Mouse (Mus musculus): ENCODE measurements around the gene Zdhhc20. TPM values are rescaled to one million over a fixed set of nuclear protein-coding genes. Genes with fewer than 3 reads are reported as not detected.
"Not testable (repeated sequence)": the region's sequence is repeated elsewhere in the genome, so short reads cannot be mapped to it uniquely, and the experiment has no call there.

The Zdhhc20 gene
- polyA plus RNA-seq, 1 experiment from 2014 or later: 36.5 TPM

DNA sequence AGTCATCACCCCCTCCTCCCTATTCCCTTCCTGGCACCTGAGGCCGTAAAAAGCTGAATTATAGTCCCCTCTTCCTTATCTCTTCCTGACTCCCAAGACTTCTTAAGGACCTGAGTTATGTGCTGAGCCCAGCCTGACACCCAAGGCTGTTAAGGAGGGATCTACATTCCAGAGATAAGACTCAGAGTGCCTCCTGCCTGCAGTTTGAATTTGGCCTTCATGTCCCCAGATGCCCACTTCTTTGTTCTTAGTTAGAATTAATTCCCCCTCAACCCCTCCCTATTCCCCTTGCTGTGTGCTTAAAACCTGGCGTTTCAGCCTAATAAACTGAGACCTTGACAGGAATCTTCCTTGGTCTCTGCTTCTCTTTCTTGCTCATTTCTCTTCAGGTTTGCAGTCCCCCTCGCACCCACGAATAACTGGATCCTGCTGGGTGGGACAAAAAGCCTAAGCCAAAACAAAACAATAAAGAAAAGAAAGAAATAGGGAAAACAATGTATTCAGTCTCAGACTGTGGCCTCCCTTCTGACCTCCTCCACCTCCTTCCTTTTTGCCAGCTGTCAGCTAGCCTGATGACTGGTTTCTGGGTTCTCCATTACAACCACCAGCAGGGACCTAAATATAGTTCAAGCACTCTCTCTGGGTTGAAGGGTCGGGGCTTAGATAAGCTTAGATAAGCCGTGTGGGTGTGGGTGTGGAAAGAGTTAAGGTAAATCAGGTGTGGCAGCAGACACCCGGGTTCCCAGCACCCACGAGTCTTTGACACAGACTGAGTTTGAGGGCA lies 6.2 kb upstream of the Zdhhc20 start:
- ATAC-seq (ENCODE audit: low FRiP score); H3K9me3 ChIP-seq (ENCODE audit: control insufficient read depth, low read length); H3K27ac ChIP-seq; H3K27me3 ChIP-seq (ENCODE audit: control insufficient read depth, insufficient read depth, low read length); H3K9ac ChIP-seq; H3K4me3 ChIP-seq (replicated peaks; ENCODE audit: low read length); H3K36me3 ChIP-seq (replicated peaks; ENCODE audit: control insufficient read depth, insufficient read depth); H3K4me1 ChIP-seq (replicated peaks; ENCODE audit: control insufficient read depth, insufficient read depth, low read length); H3K4me2 ChIP-seq (replicated peaks); DNase-seq (ENCODE audit: low spot score): not testable (repeated sequence)
- 52% methylated on average over 8 of the region's 8 CpGs for WGBS

GRCm38 (mm10) chr14:57894346-57894745 lies 4.3 kb upstream of the Zdhhc20 start:
- Histone ChIP-seq H3K27ac (no peak overlapping the region), H3K4me2 (replicated peaks) (no peak overlapping the region), H3K36me3 (replicated peaks; ENCODE audit: control insufficient read depth, insufficient read depth) (no peaks in the 10 kb centered on the region), H3K27me3 (ENCODE audit: control insufficient read depth, insufficient read depth, low read length) (no peaks in the 10 kb centered on the region), H3K4me3 (replicated peaks; ENCODE audit: low read length) (no peak overlapping the region), H3K4me1 (replicated peaks; ENCODE audit: control insufficient read depth, insufficient read depth, low read length) (no peaks in the 10 kb centered on the region), H3K9ac (no peak overlapping the region), H3K9me3 (ENCODE audit: control insufficient read depth, low read length) (no peaks in the 10 kb centered on the region)
- ATAC-seq (ENCODE audit: low FRiP score) (no peak), DNase-seq (ENCODE audit: low spot score) (no peak)
- 95% methylated on average over 2 of the region's 2 CpGs for WGBS

- 97% methylated on average over 1 of the region's 1 CpGs for WGBS
- H3K27ac ChIP-seq: no peak overlapping the region
- peaks cover 11% of the 10 kb centered on the region for H3K4me1 ChIP-seq (replicated peaks; ENCODE audit: control insufficient read depth, insufficient read depth, low read length)
- H3K4me3 ChIP-seq (replicated peaks; ENCODE audit: low read length): no peak overlapping the region
- no peaks in the 10 kb centered on the region for H3K36me3 ChIP-seq (replicated peaks; ENCODE audit: control insufficient read depth, insufficient read depth)
- H3K9me3 ChIP-seq (ENCODE audit: control insufficient read depth, low read length): no peaks in the 10 kb centered on the region
- H3K9ac ChIP-seq: no peak overlapping the region
- H3K4me2 ChIP-seq (replicated peaks): no peak overlapping the region
- ATAC-seq (ENCODE audit: low FRiP score) (no peak), DNase-seq (ENCODE audit: low spot score) (no peak)
- no peaks in the 10 kb centered on the region for H3K27me3 ChIP-seq (ENCODE audit: control insufficient read depth, insufficient read depth, low read length)
These were observed 2.9 kb upstream of the Zdhhc20 start for GRCm38 (mm10) chr14:57892961-57893360.

DNA sequence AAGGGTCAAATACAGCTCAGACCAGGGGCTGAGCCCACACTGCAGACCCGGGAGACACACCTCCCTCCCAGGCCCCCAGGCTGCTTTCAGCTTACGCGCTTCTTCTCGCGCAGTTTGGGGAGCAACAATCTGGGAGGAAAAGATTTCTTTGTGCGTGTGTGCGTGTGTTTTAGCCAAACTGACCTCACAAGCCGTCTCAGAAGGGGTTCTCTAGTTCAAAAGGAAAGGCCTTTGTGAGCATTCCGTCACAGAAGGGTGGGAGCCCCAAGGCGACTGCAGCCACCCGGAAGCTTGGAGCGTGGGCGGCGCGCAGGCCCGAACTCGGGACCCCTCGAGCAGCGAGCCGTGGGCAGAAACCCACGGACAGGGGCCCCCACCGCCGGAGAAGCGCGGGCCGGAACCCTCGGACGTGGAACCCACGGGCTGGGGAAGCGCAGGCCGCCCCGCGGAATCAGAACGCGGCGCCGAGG lies 500 bp downstream of the Zdhhc20 start:
- Histone ChIP-seq H3K27me3 (ENCODE audit: control insufficient read depth, insufficient read depth, low read length) (no peaks in the 10 kb centered on the region), H3K27ac (peak overlapping the region; percentile 90), H3K4me1 (replicated peaks; ENCODE audit: control insufficient read depth, insufficient read depth, low read length) (peaks cover 23% of the 10 kb centered on the region), H3K9ac (peak overlapping the region; percentile 94), H3K36me3 (replicated peaks; ENCODE audit: control insufficient read depth, insufficient read depth) (no peaks in the 10 kb centered on the region), H3K4me2 (replicated peaks) (peak overlapping the region; percentile 66), H3K9me3 (ENCODE audit: control insufficient read depth, low read length) (no peaks in the 10 kb centered on the region), H3K4me3 (replicated peaks; ENCODE audit: low read length) (peak overlapping the region; percentile 95)
- under 1% methylated on average over 37 of the region's 37 CpGs for WGBS
- DNase-seq (ENCODE audit: low spot score) (peak; percentile 70), ATAC-seq (ENCODE audit: low FRiP score) (peak; percentile 52)

- no peak overlapping the region for H3K9ac ChIP-seq
- H3K4me2 ChIP-seq (replicated peaks): 0 out of 2 replicates have a peak overlapping the region, but pooled peaks have one; percentile 1
- H3K27me3 ChIP-seq (ENCODE audit: control insufficient read depth, insufficient read depth, low read length): no peaks in the 10 kb centered on the region
- no peaks in the 10 kb centered on the region for H3K9me3 ChIP-seq (ENCODE audit: control insufficient read depth, low read length)
- H3K4me3 ChIP-seq (replicated peaks; ENCODE audit: low read length): no peak overlapping the region
- H3K36me3 ChIP-seq (replicated peaks; ENCODE audit: control insufficient read depth, insufficient read depth): no peaks in the 10 kb centered on the region
- DNase-seq (ENCODE audit: low spot score) (no peak), ATAC-seq (ENCODE audit: low FRiP score) (no peak)
- peaks cover 23% of the 10 kb centered on the region for H3K4me1 ChIP-seq (replicated peaks; ENCODE audit: control insufficient read depth, insufficient read depth, low read length)
- H3K27ac ChIP-seq: no peak overlapping the region
- 71% methylated on average over 8 of the region's 8 CpGs for WGBS
These were observed 2.9 kb downstream of the Zdhhc20 start for GRCm38 (mm10) chr14:57887171-57887570.

- 96% methylated on average over 2 of the region's 2 CpGs for WGBS
- no peak overlapping the region for H3K27ac ChIP-seq
- H3K4me3 ChIP-seq (replicated peaks; ENCODE audit: low read length): no peak overlapping the region
- no peaks in the 10 kb centered on the region for H3K27me3 ChIP-seq (ENCODE audit: control insufficient read depth, insufficient read depth, low read length)
- H3K36me3 ChIP-seq (replicated peaks; ENCODE audit: control insufficient read depth, insufficient read depth): no peaks in the 10 kb centered on the region
- H3K4me2 ChIP-seq (replicated peaks): no peak overlapping the region
- ATAC-seq (ENCODE audit: low FRiP score): no peak
- no peaks in the 10 kb centered on the region for H3K9me3 ChIP-seq (ENCODE audit: control insufficient read depth, low read length)
- DNase-seq (ENCODE audit: low spot score): no peak
- H3K4me1 ChIP-seq (replicated peaks; ENCODE audit: control insufficient read depth, insufficient read depth, low read length): peaks cover 23% of the 10 kb centered on the region
- H3K9ac ChIP-seq: no peak overlapping the region
These were observed 4.0 kb downstream of the Zdhhc20 start for GRCm38 (mm10) chr14:57886032-57886431.

DNA sequence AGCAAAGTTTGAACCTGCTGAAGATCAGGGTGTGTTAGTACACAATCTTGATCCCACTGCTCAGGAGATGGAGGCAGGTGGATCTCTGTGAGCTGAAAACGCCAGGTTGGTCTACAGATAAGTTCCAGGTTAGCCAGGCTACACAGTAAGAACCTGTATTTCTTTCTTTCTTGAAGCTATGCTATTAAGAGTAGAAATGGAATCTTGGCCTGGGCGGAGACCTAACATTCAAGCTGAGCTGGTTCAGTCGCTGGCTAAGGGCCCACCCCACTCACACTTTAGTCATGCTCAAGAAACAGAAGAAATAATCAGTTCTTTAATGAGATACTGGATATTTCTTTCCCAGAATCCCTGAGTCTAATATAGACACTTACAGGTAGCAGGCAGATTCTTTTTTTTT lies 6.7 kb downstream of the Zdhhc20 start:
- peaks cover 15% of the 10 kb centered on the region for H3K4me1 ChIP-seq (replicated peaks; ENCODE audit: control insufficient read depth, insufficient read depth, low read length)
- H3K9ac ChIP-seq: no peak overlapping the region
- DNase-seq (ENCODE audit: low spot score) (no peak), ATAC-seq (ENCODE audit: low FRiP score) (no peak)
- no peaks in the 10 kb centered on the region for H3K27me3 ChIP-seq (ENCODE audit: control insufficient read depth, insufficient read depth, low read length)
- H3K36me3 ChIP-seq (replicated peaks; ENCODE audit: control insufficient read depth, insufficient read depth): no peaks in the 10 kb centered on the region
- H3K9me3 ChIP-seq (ENCODE audit: control insufficient read depth, low read length): no peaks in the 10 kb centered on the region
- no peak overlapping the region for H3K27ac ChIP-seq
- H3K4me3 ChIP-seq (replicated peaks; ENCODE audit: low read length): no peak overlapping the region
- WGBS: 91% methylated on average over 3 of the region's 3 CpGs
- H3K4me2 ChIP-seq (replicated peaks): no peak overlapping the region

- DNase-seq (ENCODE audit: low spot score) (no peak), ATAC-seq (ENCODE audit: low FRiP score) (no peak)
- no peak overlapping the region for H3K4me3 ChIP-seq (replicated peaks; ENCODE audit: low read length)
- H3K27me3 ChIP-seq (ENCODE audit: control insufficient read depth, insufficient read depth, low read length): no peaks in the 10 kb centered on the region
- 65% methylated on average over 4 of the region's 4 CpGs for WGBS
- H3K27ac ChIP-seq: no peak overlapping the region
- no peak overlapping the region for H3K4me2 ChIP-seq (replicated peaks)
- no peaks in the 10 kb centered on the region for H3K36me3 ChIP-seq (replicated peaks; ENCODE audit: control insufficient read depth, insufficient read depth)
- no peaks in the 10 kb centered on the region for H3K9me3 ChIP-seq (ENCODE audit: control insufficient read depth, low read length)
- H3K4me1 ChIP-seq (replicated peaks; ENCODE audit: control insufficient read depth, insufficient read depth, low read length): peaks cover 9% of the 10 kb centered on the region
- no peak overlapping the region for H3K9ac ChIP-seq
These were observed 7.4 kb downstream of the Zdhhc20 start for GRCm38 (mm10) chr14:57882720-57883119.

- no peak overlapping the region for H3K4me3 ChIP-seq (replicated peaks; ENCODE audit: low read length)
- DNase-seq (ENCODE audit: low spot score) (no peak), ATAC-seq (ENCODE audit: low FRiP score) (no peak)
- H3K36me3 ChIP-seq (replicated peaks; ENCODE audit: control insufficient read depth, insufficient read depth): no peaks in the 10 kb centered on the region
- no peaks in the 10 kb centered on the region for H3K27me3 ChIP-seq (ENCODE audit: control insufficient read depth, insufficient read depth, low read length)
- no peak overlapping the region for H3K9ac ChIP-seq
- H3K4me2 ChIP-seq (replicated peaks): no peak overlapping the region
- H3K9me3 ChIP-seq (ENCODE audit: control insufficient read depth, low read length): no peaks in the 10 kb centered on the region
- 54% methylated on average over 4 of the region's 4 CpGs for WGBS
- peaks cover under 1% of the 10 kb centered on the region for H3K4me1 ChIP-seq (replicated peaks; ENCODE audit: control insufficient read depth, insufficient read depth, low read length)
- H3K27ac ChIP-seq: no peak overlapping the region
These were observed 8.3 kb downstream of the Zdhhc20 start for GRCm38 (mm10) chr14:57881793-57882192.

Measured in hindbrain, embryonic 14.5 days (tissue).